Mouse (Mus musculus): ENCODE results near the gene Tex9. TPM values are rescaled to one million over a fixed set of nuclear protein-coding genes. Genes with fewer than 3 reads are reported as not detected.

Tex9 gene
- polyA plus RNA-seq, 1 experiment from 2014 or later: 2.4 TPM

DNA sequence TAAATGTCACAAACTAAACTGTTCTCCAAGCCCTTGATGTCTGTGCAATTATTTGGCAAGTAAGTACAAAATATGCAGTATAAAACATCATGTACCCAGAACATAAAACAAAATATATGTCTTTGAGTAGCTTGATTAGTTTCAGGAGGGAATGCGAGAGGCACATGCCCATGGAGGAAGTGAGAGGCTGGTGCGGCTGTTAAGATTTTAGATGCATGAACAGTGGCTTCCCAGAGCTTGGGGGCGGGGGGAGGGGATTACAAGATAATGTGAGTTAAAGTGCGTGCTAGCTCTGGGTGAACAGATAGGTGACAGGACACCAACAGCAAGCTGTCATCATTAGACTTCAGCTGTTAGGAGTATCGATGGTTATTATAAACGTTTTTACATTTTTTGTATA is 40.9 kb downstream of the Tex9 start:
- peaks cover 72% of the 10 kb centered on the region for H3K36me3 ChIP-seq (ENCODE audit: control insufficient read depth, insufficient read depth)
- WGBS (ENCODE audit: insufficient replicate concordance): 22% methylated on average over 6 of the region's 6 CpGs
- peaks cover 34% of the 10 kb centered on the region for H3K4me1 ChIP-seq (ENCODE audit: control insufficient read depth, low read depth, low read length)
- no peak overlapping the region for H3K27ac ChIP-seq (ENCODE audit: low read length)
- no peak overlapping the region for H3K4me2 ChIP-seq (ENCODE audit: low read depth, low read length)
- H3K27me3 ChIP-seq (ENCODE audit: control insufficient read depth, insufficient read depth, low read depth, low read length): no peaks in the 10 kb centered on the region
- ATAC-seq (ENCODE audit: low read depth): no peak
- no peak overlapping the region for H3K9ac ChIP-seq (ENCODE audit: low read depth, low read length)
- no peaks in the 10 kb centered on the region for H3K9me3 ChIP-seq (replicated peaks; ENCODE audit: control insufficient read depth, low read length)
- H3K4me3 ChIP-seq (ENCODE audit: low read depth, low read length): no peak overlapping the region

DNA sequence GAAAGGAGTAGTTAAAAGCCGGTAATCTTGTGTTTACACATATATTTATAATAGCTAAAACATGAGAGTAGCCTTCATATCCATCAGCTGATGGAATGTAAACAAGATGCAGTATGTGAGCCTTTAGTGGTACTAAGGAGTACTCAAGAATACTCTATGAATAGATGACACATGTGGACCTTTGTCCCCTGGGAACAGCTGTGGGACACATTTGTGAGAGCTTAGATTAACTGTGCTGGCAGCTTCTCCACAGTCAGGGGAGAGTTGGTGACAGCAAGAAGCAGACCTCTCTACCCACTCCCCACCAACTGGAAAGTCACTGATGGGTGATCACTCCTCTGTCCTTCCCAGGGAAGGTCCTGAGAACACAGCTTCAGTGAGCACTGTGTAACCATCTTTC is 41.6 kb downstream of the Tex9 start:
- no peaks in the 10 kb centered on the region for H3K27me3 ChIP-seq (ENCODE audit: control insufficient read depth, insufficient read depth, low read depth, low read length)
- no peaks in the 10 kb centered on the region for H3K9me3 ChIP-seq (replicated peaks; ENCODE audit: control insufficient read depth, low read length)
- no peak overlapping the region for H3K4me2 ChIP-seq (ENCODE audit: low read depth, low read length)
- 83% methylated on average over 1 of the region's 1 CpGs for WGBS (ENCODE audit: insufficient replicate concordance)
- peaks cover 78% of the 10 kb centered on the region for H3K36me3 ChIP-seq (ENCODE audit: control insufficient read depth, insufficient read depth)
- no peak overlapping the region for H3K4me3 ChIP-seq (ENCODE audit: low read depth, low read length)
- H3K27ac ChIP-seq (ENCODE audit: low read length): no peak overlapping the region
- peaks cover 34% of the 10 kb centered on the region for H3K4me1 ChIP-seq (ENCODE audit: control insufficient read depth, low read depth, low read length)
- H3K9ac ChIP-seq (ENCODE audit: low read depth, low read length): no peak overlapping the region
- ATAC-seq (ENCODE audit: low read depth): no peak

DNA sequence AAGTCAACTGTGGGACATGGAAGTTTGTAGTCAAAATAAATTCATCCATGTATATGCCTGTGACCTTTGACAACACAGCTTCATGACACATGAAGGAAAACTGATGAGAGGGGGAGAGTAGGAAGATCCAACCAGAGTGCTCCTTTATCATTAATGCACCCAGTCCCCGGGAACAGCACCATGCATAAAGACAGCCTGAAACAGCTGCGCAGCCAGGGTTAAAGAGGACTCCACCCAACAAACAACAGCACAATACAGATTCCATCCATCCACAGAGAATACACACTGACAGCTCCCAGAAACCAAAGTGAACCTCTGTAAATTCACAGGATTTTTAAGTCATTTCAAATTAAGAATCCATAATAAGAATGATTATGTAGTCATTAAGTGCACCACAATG is 42.2 kb downstream of the Tex9 start:
- H3K9ac ChIP-seq (ENCODE audit: low read depth, low read length): peak overlapping the region; percentile 33; the same call in 1 of the 2 replicates
- peaks cover 79% of the 10 kb centered on the region for H3K36me3 ChIP-seq (ENCODE audit: control insufficient read depth, insufficient read depth)
- peaks cover 34% of the 10 kb centered on the region for H3K4me1 ChIP-seq (ENCODE audit: control insufficient read depth, low read depth, low read length)
- peak overlapping the region; percentile 52 for H3K4me3 ChIP-seq (ENCODE audit: low read depth, low read length)
- H3K27me3 ChIP-seq (ENCODE audit: control insufficient read depth, insufficient read depth, low read depth, low read length): no peaks in the 10 kb centered on the region
- no peak for ATAC-seq (ENCODE audit: low read depth)
- H3K4me2 ChIP-seq (ENCODE audit: low read depth, low read length): peak overlapping the region; percentile 60
- WGBS (ENCODE audit: insufficient replicate concordance): 59% methylated on average over 2 of the region's 2 CpGs
- H3K27ac ChIP-seq (ENCODE audit: low read length): peak overlapping the region; percentile 58
- no peaks in the 10 kb centered on the region for H3K9me3 ChIP-seq (replicated peaks; ENCODE audit: control insufficient read depth, low read length)

DNA sequence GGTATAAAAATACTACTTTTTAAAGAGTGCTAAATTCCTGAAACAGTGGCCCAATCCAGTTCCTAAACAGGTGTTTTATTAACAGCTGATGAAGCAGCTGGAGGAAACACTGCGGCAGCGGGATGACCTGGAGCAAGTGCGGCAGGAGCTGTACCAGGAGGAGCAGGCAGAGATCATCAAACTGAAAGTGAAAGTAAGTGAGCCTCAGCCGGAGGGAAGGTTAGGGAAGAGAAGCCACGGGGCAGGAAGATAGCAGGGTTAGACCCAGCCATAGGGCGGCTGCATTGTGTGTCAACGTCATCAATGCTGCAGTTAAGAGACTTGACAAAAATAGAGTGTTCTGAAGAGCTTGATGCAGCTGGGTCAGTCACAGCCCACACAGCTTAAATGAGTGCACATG is 42.6 kb downstream of the Tex9 start:
- WGBS (ENCODE audit: insufficient replicate concordance): 24% methylated on average over 7 of the region's 7 CpGs
- ATAC-seq (ENCODE audit: low read depth): peak; percentile 74
- Histone ChIP-seq H3K36me3 (ENCODE audit: control insufficient read depth, insufficient read depth) (peaks cover 80% of the 10 kb centered on the region), H3K4me2 (ENCODE audit: low read depth, low read length) (peak overlapping the region; percentile 60), H3K27me3 (ENCODE audit: control insufficient read depth, insufficient read depth, low read depth, low read length) (no peaks in the 10 kb centered on the region), H3K9me3 (replicated peaks; ENCODE audit: control insufficient read depth, low read length) (no peaks in the 10 kb centered on the region), H3K27ac (ENCODE audit: low read length) (peak overlapping the region; percentile 58), H3K4me1 (ENCODE audit: control insufficient read depth, low read depth, low read length) (peaks cover 34% of the 10 kb centered on the region), H3K9ac (ENCODE audit: low read depth, low read length) (peak overlapping the region; percentile 33), H3K4me3 (ENCODE audit: low read depth, low read length) (peak overlapping the region; percentile 52)

DNA sequence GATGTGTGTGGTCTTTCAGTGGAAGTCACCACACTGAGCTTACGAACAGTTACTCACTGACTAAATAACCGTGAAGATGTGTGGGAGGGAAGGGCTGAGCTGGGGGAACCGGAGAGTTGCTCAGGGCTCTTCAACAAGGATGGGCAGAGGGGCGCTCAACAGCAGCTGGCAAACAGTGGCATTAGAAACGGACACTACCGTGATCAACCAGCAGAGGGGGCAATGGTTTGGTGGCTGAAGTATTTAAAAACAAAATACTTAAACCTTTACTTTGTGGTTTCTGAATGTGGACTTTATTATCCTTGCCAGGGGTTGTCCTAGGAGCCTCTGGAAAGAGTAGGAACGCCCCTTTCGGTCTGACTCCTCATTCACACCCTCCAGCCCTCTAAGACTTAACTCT is 44.0 kb downstream of the Tex9 start:
- Histone ChIP-seq H3K4me1 (ENCODE audit: control insufficient read depth, low read depth, low read length) (peaks cover 38% of the 10 kb centered on the region), H3K4me3 (ENCODE audit: low read depth, low read length) (no peak overlapping the region), H3K4me2 (ENCODE audit: low read depth, low read length) (no peak overlapping the region), H3K9ac (ENCODE audit: low read depth, low read length) (no peak overlapping the region), H3K9me3 (replicated peaks; ENCODE audit: control insufficient read depth, low read length) (no peaks in the 10 kb centered on the region), H3K27ac (ENCODE audit: low read length) (no peak overlapping the region), H3K27me3 (ENCODE audit: control insufficient read depth, insufficient read depth, low read depth, low read length) (no peaks in the 10 kb centered on the region), H3K36me3 (ENCODE audit: control insufficient read depth, insufficient read depth) (peaks cover 79% of the 10 kb centered on the region)
- ATAC-seq (ENCODE audit: low read depth): no peak
- WGBS (ENCODE audit: insufficient replicate concordance): 50% methylated on average over 8 of the region's 8 CpGs

DNA sequence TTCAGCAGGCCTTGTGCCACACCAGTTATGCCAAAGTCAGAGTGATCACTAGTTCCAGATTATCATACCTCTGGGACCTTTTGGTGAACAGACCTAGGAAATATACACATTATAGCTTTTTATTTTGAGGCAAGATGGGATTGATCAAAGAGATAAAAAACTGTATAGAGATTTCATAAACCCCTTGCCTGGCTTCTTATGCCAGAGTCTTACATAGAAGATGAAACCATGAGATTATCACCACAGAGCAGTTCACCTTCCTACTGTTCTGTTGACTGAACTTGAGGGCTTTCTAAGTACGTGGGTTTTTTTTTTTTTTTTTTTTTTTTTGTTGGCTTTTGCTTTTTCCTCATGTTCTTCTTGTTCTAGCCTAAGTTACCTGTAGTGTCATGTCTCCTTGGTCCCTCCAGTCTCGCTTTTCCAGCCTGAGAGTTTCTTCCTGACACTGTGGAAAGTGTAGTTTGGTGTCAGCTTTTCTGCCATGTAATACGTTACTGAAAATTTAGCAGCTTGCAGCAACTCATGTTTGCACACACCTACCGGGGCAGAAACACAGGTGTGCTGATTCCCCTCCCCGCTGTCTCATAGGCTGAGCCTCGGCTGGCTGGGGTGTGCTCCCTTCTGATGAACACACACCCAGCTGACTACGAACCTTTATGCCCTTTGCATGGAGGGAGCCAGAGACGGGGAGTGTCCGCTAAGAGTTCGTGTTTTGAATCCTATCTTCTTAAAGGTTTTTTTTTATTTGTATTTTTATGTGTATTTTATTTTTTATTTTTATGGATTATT is 49.9 kb downstream of the Tex9 start:
- 48% methylated on average over 10 of the region's 10 CpGs for WGBS (ENCODE audit: insufficient replicate concordance)
- peaks cover 30% of the 10 kb centered on the region for H3K4me1 ChIP-seq (ENCODE audit: control insufficient read depth, low read depth, low read length)
- peak overlapping the region; percentile 58 for H3K4me3 ChIP-seq (ENCODE audit: low read depth, low read length)
- H3K27ac ChIP-seq (ENCODE audit: low read length): peak overlapping the region; percentile 97
- no peak for ATAC-seq (ENCODE audit: low read depth)
- no peaks in the 10 kb centered on the region for H3K27me3 ChIP-seq (ENCODE audit: control insufficient read depth, insufficient read depth, low read depth, low read length)
- peaks cover 29% of the 10 kb centered on the region for H3K36me3 ChIP-seq (ENCODE audit: control insufficient read depth, insufficient read depth)
- H3K9ac ChIP-seq (ENCODE audit: low read depth, low read length): peak overlapping the region; percentile 70
- H3K9me3 ChIP-seq (replicated peaks; ENCODE audit: control insufficient read depth, low read length): no peaks in the 10 kb centered on the region
- peak overlapping the region; percentile 79 for H3K4me2 ChIP-seq (ENCODE audit: low read depth, low read length)

DNA sequence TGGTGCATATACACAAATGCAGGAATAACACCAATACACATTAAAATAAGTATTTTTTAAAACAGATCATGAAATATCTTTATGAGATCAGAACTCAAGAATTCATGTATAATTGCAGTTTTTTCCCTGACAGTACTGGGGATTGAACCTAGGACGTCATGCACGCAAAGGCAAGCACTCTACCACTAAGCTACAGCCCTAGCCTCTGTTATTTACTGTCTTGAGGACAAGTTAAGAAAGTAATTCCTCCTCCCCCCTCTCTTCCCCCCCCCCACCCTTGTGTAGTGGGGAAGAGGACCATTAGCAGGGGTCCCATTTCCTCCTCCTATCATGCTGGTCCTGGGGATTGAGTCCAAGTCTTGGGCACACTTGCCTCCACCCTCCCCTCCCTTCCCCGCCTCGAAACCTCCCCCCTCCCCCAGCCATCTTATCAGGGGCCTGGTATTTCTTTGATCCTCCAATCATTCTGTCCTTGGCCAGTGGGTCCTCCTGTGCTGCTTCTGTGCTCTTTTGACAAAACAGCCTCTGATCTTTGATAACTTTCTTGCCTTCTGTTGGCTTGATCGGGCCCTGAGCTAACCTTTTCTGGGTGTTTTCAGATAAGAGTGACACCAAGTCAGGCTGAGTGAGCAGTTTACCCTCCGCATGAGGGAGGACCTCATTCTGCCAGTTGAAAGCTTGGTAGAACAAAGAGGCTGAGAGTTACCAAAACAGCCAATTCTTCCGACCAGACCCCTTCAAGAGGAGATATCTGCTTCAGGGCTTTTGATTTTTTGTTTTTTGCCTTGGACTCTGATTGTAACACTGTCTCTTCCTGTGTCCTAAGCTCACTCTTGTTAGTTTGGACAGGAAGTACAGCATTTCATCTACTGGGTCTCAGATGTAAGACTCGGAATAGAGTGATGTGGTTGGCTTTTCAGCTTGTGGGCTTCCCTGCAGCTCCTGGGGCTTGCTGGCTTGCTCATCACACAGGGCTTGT is 50.8 kb downstream of the Tex9 start:
- H3K9ac ChIP-seq (ENCODE audit: low read depth, low read length): peak overlapping the region; percentile 70
- H3K36me3 ChIP-seq (ENCODE audit: control insufficient read depth, insufficient read depth): peaks cover 24% of the 10 kb centered on the region
- H3K27ac ChIP-seq (ENCODE audit: low read length): peak overlapping the region; percentile 97
- H3K27me3 ChIP-seq (ENCODE audit: control insufficient read depth, insufficient read depth, low read depth, low read length): no peaks in the 10 kb centered on the region
- peaks cover 28% of the 10 kb centered on the region for H3K4me1 ChIP-seq (ENCODE audit: control insufficient read depth, low read depth, low read length)
- H3K4me3 ChIP-seq (ENCODE audit: low read depth, low read length): peak overlapping the region; percentile 58
- H3K9me3 ChIP-seq (replicated peaks; ENCODE audit: control insufficient read depth, low read length): no peaks in the 10 kb centered on the region
- WGBS (ENCODE audit: insufficient replicate concordance): 25% methylated on average over 8 of the region's 8 CpGs
- peak; percentile 58 for ATAC-seq (ENCODE audit: low read depth)
- peak overlapping the region; percentile 79 for H3K4me2 ChIP-seq (ENCODE audit: low read depth, low read length)

DNA sequence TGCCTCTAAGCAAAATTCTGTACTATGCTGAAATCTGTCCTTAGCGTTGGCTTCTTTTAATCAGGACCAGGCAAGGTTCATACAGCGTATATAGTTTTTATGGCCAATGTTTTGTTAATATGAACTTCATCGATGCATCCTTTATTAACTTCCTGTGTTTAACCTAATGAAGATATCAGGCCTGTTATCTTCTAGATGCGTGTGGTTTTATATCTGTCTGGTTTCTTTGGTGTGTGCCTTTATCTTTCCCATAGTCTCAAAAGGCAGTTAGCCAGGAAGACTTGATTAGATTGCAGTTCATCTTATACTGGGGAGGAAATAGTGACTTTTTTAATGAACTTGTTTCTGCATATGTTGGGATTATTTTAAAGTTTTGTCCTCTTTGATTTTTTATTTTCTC is 51.7 kb downstream of the Tex9 start:
- Histone ChIP-seq H3K27ac (ENCODE audit: low read length) (peak overlapping the region; percentile 97), H3K36me3 (ENCODE audit: control insufficient read depth, insufficient read depth) (peaks cover 17% of the 10 kb centered on the region), H3K27me3 (ENCODE audit: control insufficient read depth, insufficient read depth, low read depth, low read length) (no peaks in the 10 kb centered on the region), H3K9me3 (replicated peaks; ENCODE audit: control insufficient read depth, low read length) (no peaks in the 10 kb centered on the region), H3K4me3 (ENCODE audit: low read depth, low read length) (peak overlapping the region; percentile 58), H3K4me1 (ENCODE audit: control insufficient read depth, low read depth, low read length) (peaks cover 26% of the 10 kb centered on the region), H3K9ac (ENCODE audit: low read depth, low read length) (peak overlapping the region; percentile 55), H3K4me2 (ENCODE audit: low read depth, low read length) (peak overlapping the region; percentile 79)
- WGBS (ENCODE audit: insufficient replicate concordance): 32% methylated on average over 4 of the region's 4 CpGs
- no peak for ATAC-seq (ENCODE audit: low read depth)

All from liver, embryonic 16.5 days (tissue).